Mouse (Mus musculus) NIH3T3 (cell line): Measurements from ENCODE around the gene Cdc42bpa.

Experiments
- DNase-seq: peaks from one replicate; pipeline ENCODE4 v3.0.0-alpha.2; 2012; ENCODE audit warnings: low read depth

The Cdc42bpa gene

DNA sequence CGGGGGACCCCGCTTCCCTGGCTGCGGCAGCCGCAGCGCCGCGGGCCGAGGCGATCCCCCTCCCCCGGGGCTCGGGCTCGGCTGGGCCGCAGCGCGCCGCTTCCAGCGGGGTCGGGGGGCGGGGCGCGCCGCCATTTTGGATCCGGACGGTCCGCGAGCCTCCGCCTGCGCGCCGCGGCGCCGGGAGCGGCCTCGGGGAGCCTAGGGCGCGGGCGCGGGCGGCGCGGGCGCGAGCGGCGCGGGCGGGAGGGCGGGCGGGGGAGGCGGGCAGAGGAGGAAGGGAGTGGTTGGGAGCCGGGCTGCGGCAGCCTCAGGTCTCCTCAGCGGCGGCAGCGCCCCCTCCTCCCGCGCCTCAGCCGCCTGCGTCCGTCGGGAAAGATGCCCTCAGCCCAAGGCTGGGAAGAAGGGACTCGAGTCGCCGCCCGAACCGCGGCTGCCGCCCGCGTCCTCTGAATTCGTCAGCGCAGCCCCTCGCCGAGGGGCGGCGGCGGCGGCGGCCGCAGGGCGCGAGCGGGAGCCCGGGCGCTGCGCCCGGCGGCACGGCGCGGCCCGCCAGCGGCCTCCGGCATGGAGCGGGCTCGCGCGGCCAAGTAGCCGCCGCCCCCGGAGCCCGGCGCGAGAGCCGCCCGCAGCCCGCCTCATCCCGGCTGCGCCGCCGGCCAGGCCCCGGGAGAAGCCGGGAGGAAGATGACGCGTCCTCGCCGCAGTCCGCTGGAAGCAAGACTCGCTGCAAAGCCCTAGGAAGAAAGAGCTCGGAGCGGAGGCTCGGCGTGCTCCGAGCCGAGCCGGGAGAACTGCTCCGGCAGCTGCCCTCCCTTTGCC, at the start of gene Cdc42bpa:
TSS of gene Cdc42bpa (plus strand) at position 752 of the 822 bp plus-strand sequence.
- DNase-seq: peak; percentile 93

DNA sequence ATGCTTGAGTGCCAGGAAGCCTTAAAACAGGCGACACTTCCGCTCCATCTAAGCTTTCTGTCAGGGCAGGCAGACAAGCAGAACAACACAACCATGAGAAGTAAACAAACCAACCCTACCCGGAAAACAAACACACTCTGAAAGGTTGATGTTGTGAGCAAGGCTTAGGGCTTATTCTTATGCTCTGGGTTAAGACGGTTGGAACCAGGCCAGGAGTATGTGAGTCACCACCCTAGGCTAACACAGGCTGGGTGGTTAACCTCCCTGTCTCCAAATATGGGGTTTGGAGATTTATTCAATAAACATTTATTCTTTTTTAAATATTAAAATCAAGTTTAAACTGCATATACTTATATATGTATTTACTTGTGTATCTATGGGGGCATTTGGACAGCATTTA, 46.8 kb upstream of the Cdc42bpa start:
- peak; percentile 94 for DNase-seq

DNA sequence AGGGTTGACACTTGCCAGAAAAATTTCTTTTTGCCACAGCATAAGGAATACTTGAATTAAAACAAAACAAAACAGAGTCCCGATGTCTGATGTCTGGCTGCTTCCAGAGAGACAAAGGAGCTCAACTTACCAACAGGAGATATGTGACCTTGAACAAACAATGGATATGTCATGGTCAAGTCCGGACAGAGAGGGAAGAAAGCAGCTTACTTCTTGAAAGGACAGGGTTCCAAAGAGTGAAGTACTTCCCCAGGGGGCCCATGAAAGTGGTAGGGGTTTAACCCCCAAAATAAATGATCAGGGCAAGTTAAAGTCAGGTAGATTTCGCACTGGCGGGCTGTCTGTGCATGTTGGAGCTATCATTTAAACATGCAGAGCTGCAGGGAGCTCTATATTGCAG, 43.2 kb upstream of the Cdc42bpa start:
- DNase-seq: no peak

DNA sequence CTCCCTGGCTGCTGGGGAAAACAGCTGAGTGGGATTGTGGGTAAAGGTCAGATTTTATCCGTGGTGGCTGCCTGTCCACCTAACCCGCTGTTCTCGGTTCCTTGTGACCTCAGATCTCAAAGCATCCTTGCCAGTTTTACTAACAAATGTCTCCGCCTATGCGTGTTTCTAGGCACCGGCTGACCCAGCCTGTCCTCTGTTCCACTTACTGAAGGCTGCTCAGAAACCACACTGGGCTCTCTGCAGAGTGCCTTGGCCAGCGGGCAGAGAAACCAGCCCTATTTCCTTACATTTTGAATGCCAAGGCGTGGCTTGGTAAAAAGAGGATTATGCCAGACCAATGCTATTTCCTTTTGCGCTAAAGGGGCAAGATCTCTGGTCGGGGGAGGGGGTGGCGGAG, 42.8 kb upstream of the Cdc42bpa start:
- DNase-seq: no peak

DNA sequence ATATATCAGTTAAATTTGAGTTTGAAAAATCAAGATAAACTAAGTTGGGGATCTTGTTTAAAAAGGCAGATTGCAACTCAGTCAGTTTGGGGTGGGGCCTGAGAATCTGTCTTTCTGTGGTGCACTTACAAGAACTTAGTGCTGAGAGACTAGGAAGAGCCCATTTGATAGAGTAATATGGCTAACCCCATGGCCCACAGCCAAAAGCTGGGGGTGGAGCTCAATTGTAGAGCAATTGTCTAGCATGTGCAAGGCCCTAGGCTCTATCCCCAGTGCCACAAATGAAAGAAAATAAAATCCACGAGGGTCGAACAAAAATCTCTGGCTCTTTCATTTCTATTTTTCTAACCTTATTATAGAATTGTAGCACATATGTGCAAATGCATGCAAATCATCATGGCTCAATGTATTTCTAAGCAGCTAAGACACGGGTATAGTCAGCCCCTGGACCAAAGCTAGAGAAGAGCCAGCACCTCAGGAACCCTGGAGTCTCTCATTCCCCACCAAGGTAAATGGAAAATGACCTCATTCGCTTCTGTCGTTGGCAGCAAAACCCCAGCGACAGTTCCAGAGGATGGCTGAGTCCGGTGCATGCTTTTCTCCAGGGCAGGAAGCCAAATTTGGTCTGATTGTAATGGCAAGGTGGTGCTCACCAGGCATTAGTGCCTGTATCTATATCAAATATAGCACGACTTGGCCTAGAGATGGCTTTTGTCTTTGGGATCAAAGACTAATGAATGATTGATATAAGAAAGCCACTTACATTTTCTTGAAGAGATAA, 40.4 kb upstream of the Cdc42bpa start:
- DNase-seq: peak; percentile 55

DNA sequence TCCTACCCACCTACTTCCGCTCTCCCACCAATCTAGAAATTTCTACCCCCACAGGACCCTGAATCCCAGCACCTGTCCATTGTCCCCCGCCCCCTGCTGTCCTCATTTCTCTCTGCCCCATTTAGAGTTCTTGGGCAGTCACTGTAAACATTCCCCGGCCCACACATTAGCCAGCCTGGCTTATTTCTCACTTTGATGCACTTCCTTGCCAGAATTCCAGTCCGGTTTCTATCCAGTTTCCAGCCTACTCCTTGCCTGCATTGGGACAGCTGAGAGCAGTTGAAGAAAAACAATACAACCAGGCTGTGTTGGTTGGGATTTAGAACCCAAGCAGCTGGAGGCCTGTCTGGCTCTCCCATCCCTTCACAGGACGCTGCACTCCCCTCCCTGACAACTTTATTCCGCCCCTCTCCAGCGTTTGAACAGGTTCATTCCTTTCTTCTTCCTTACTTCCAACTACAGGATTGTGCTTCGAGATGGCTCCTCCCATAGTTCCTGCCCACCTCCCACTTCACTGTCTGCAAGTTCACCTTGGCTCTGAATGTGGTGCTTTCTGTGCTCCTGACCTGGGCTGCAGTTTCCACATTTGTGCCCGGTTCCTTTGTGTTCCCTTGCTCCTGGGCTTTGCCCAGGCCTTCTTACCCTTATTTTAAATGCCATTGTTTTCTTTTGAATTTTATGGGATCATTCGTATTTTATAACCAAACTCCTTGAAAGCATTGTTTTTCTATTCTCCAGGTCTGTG, 36.4 kb upstream of the Cdc42bpa start:
- no peak for DNase-seq

DNA sequence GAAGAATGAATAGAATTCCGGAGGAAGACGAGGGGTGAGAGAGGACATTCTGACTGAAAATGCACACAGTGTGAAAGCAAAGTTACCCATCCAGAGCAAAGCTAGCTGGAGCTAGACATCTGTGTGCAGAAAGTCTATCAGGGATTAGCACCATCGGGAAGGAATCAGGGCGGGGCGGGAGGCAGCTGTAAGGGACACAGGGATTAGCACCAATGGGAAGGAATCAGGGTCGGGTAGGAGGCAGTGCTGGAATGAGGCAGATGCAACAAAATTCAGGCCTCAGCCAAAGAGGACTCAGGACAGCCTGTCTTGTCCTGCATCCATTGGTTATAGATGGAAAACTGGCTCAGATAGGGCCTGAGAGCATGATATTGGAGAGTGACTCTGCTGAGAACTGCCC, 34.0 kb upstream of the Cdc42bpa start:
- DNase-seq: no peak

DNA sequence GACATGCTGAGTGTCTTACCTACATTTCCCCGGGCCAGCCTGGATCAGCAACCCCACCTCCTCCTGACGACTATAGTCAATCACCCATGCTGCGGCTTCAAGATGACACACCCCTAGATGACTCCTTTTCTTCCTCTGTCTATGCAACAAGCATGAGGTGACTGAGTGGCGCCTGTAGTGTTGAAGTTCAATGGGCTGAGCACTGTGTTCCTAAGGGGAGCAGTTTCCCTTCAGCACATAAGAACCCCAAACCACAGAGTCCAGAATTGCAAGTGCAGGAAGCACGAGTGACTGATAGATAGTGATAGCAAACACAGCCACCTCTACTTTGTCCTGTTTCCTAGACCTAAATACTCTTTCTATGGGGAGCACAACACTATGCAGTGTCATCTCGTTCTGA, 33.2 kb upstream of the Cdc42bpa start:
- DNase-seq: no peak

DNA sequence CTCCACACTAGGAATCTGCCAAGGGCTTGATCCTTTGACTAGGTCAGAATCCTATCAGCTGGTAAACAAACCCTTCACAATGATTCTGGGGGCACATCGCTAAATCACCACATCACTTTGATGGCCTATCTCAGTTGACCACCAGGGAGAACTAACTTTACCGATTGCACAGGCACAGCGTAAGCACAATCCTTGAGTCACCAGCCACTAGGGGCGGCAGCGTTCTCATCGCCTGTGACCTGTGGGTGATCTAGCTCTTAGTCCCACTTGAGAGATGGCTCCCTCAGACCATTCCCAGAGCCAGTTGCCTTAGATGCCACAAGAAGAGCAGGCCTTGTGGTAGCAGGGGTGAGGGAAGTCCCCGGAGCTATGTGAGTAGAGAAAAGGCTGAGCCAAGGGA, 31.4 kb upstream of the Cdc42bpa start:
- no peak for DNase-seq

DNA sequence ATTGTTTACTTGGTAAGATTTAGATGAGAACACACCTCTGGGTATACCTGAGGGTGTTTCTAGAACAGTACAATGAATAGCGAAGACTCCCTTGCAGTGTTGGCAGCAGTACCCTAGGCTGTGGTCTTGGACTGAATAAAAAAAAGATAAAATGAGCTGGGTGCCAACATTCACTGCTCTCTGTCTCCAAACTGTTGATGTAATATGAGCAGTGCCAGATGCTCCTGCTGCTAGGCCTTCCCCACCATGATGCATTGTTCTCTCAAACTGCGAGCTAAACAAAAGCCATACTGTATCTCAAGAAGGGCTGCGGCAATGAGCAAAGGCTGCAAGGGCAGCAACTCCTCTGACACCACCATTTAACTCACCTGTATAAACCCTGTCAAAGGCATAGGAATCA, 29.0 kb upstream of the Cdc42bpa start:
- peak; percentile 28 for DNase-seq

DNA sequence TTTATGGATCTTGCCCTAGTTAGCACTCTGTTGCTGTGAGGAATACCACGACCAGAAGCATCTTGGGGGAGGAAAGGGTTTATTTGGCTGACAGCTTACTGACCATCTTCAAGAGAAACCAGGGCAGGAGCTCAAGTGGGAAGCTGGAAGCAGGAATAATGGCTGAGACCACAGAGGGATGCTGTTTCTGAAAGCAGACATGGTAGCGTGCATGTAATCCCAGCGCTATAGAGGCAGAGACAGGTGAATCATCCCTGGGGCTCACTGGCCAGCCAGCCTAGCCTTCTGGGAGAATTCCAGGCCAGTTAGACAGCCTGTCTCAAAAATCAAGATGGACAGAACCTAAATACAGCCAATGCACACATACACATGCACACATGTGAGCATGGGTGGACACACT, 26.2 kb upstream of the Cdc42bpa start:
- no peak for DNase-seq

DNA sequence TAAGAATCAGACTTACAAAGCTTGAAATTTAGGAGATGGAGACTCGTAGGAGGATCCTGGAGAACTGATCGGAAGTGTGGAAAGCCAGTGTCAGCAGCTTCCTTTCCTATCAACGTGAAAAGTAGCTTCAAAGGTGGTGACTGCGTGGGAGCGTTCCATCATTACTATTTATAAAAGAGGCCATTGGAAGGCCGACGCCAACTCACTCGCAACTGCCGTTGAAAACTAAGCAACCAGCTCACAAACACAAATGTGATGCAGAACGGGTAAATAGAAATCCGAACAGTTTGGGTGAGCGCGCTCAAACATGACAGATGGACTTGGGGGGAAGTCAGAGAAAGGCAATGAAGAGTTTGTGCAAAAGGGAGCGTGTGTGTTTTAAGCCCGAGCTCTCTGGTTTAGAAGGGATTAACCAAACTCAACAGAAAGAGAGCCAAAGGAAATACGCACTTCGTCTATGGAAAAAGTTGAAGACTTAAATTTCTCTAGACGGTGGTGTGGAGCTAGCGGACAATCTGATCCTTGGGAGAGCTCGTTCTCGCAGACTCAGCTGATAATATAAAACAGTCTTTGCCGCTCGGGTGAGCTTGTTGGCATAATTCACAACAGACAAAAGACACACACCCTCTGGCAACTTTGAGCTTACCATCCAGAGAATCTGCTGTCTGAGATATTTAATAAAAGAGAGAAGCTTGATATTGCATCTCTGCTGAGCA, 20.0 kb upstream of the Cdc42bpa start:
- no peak for DNase-seq

DNA sequence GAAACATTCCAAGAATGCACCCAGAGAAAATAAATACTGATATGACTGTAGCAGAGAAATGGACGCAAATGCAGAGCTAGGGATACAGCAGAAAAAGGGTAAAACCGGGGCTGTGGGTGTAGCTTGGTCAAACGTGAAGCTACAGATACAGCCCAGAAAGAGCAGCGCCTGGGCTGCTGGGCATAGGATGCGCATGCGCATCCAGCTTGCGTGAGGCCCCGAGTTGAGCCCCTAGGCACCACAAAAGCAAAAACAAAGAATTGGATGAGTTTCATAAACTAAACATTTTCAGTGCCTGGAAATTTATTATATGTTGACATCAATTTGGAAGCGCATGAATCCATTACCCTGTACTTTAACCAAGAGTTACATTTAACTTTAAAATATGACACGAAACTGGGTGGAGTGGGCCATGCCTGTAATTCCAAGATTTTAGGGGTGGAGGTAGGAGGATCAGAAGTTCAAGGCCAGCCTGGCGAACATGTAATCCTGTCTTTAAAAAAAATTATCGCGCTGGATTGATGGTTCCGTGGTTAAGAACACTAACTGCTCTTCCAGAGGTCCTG, 19.4 kb upstream of the Cdc42bpa start:
- no peak for DNase-seq

DNA sequence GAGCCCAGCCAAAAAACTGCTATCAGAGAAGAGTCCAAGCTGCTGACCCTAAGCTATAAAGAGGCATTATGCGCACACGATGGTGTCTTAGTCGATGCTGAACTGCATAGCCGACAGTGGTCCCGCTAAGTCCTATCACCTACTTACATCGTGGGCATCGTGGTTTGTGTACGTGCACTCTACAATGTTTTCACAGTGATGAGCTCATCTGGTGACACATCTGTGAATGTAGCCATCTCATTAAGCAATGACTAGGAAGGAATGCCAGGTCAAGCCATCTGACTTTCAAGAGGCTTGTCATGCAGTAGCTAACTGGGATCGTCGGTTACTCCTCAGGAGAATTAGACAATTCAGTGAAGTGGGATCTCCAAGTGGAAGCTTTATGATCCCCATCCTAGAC, 15.3 kb upstream of the Cdc42bpa start:
- peak; percentile 48 for DNase-seq

DNA sequence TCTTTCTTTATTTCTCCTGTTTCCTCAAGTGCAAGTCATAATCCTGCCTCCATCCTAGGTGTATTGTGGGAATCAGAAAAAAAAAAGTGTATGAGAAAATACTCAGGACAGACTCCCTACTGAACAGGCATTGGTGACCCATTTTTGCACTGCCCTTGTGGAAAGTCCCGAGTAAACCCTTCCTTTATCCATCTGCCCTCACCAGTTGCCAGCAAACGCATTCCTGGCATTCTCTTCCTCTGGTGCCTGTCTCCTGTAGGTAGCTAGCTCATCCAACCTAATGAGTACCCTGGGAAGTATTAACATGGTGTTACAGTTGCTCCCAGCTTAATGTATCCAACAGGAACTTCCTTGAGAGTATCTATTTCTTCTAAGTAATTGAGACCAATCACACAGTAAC, 13.7 kb upstream of the Cdc42bpa start:
- DNase-seq: no peak

DNA sequence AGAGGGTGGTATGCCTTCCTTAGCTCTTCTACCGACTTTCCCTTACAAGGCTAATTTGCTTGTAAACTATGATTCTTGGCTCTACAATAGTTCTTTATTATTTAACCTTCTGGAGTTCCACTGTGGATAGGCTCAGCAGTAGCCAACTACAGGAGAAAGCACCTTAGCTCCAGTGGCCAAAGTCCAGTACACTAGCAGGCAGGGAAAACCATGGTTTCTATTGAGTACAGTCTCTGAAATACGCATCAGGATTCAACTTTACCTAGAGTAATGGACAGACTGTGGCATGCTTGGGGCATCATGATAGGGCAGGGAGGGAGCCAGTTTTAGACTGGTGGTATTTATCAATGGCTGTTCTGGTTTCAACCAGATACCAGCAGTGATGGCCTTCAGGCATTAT, 12.6 kb upstream of the Cdc42bpa start:
- no peak for DNase-seq

DNA sequence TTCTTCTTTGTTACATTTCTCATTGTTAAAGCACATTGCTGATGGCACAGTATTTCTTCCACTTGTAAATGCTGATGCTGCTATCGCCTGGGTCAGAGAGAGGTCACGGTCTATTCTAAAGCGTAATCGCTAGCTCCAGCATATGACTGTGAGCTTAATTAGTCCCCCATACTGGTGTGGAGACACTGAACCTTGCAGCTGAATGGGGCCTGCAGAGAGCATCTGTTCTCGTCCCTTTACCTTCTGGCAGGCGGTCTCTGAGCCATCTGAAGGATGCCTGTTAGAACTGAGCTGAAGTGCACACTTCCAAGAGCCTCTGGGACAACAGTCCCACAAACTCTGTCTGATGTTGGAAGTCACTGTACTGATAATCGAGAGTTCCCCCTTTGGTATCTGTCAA, 8.7 kb upstream of the Cdc42bpa start:
- no peak for DNase-seq

DNA sequence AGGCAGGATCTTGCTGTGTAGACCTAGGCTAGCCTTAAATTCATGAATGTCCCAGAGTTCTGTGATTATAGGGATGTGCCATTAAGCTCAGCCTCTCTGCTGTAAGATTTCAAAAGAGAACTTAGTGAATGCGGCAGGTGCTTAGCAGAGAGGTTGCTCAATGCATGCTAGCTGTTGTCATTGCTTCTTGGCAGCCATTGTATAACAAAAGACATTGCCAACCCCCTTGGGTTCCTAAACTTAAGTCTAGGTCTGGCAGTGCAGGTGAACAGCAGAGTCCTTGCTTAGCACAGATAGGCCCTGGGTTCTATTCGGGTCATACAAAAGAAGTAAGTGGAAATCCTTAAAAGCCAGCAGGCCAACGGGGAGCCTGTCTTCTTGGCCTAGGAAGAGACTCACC, 7.0 kb upstream of the Cdc42bpa start:
- DNase-seq: no peak

DNA sequence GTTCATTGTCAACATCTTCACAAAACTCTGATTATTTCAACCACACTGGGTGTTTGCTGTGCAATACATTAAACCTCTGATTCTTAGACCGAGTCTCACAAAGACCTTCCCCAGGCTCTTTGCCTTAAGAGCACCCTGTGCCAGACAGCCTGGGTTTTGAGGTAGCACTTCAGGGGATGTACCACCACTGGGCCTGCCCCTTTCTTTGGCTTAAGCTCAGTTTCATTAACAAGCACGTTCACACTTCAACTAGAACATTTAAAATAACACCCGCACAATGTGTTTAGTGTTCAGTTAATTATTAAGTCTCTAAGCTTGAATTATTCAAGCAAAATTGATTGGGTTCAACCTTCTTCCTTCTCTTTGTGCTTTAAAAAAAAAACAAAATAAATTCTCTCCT, 2.8 kb upstream of the Cdc42bpa start:
- no peak for DNase-seq

DNA sequence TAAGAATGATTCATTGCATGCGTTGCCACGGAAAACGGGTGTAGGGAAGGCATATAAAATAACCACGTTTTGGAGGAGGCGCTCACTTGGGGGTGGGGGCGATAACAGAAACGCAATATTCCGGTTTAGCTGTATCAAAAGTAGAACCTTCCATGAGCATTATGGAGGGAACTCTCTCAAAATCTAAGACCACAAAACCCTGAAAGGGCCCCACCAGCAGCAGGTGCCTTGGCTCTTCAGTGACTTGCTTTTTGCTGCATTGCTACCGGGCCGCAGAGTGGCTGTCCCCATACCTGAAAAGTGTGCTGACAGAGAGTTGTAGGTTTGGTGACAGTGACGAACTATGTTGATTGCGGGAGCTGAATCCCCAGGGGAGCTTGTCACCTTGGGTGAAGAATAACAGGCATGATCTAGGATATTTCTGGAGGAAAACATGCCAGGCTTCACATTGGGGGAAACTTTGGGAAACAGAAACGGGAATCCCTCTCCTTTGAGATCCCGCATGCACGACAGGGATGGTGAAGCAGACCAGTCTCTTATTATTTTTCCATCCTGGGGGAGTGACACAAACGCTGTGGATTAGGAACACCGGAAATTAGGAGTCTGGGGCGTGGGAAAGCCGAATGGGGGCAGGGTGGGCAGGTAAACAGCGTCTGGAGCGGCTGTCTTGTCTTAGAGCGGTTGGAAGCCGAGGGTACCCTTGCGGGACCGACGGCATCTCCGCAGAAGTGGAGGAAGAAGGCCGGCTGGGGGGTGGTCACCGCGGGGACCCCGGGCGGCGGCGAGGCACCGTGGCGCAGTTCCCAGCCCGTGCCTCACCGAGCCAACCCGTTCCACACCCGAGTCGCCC, 1.2 kb upstream of the Cdc42bpa start:
- DNase-seq: peak; percentile 50

DNA sequence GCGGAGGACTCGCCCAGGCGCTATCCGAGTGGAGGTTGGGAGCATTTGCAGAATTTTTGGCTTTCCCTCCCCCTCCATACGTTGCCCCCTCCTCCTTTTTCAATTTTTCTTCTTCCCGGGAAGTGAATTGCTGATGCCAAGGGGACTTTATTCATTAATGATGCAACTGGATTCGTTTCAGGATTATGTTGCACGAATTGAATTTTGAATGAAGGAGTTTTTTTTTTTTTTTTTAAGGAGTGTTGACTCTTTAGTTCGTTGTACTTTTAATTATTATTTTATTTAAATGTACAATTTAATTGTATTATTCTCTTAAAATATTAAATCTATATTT, 238 bp downstream of the Cdc42bpa start:
- DNase-seq: no peak
